Mouse (Mus musculus) testis, adult 2 months (tissue): ENCODE measurements at regions not wholly inside any gene's neighbourhood (a gene's known extent, or its start where the extent isn't known, plus 50 kb on each side); places are given as distances from the start of the nearest gene placed in this dataset.

ENCODE experiments used
- CTCF ChIP-seq: fragments of 200-500 bp; IDR thresholded peaks from 2 replicates; pipeline ENCODE4 v1.5.1; 2012; ENCODE audit warnings: low read depth, mild to moderate bottlenecking, inconsistent platforms, low read length, moderate library complexity; ENCODE audit not compliant: control insufficient read depth, insufficient read depth, insufficient replicate concordance
- POLR2A ChIP-seq: fragments of 200-500 bp; IDR thresholded peaks from 2 replicates; pipeline ENCODE4 v1.6.1; 2012; ENCODE audit warnings: low read depth, mild to moderate bottlenecking, inconsistent platforms, low read length, moderate library complexity; ENCODE audit not compliant: control insufficient read depth

GRCm38 (mm10) chr14:67990271-67990670 is 1303.8 kb downstream of the Synb start:
- TF ChIP-seq POLR2A (no peak), CTCF (no peak)
